Mouse (Mus musculus): ENCODE data around the gene Cyp2j9. TPM values are rescaled to one million over a fixed set of nuclear protein-coding genes. Genes with fewer than 3 reads are reported as not detected.
A peak's percentile ranks its signal among the peaks of the same experiment; 100 is the strongest.

The Cyp2j9 gene
- polyA plus RNA-seq, 1 experiment from 2014 or later: 1.8 TPM

GRCm38 (mm10) chr4:96565808-96566207, 25.6 kb downstream of the Cyp2j9 start:
- Histone ChIP-seq H3K4me2 (ENCODE audit: low read depth, low read length, severe bottlenecking) (no peak overlapping the region), H3K9ac (ENCODE audit: low read length) (no peak overlapping the region), H3K9me3 (ENCODE audit: control insufficient read depth, low read length) (no peaks in the 10 kb centered on the region), H3K36me3 (ENCODE audit: control insufficient read depth, insufficient read depth, low read length) (no peaks in the 10 kb centered on the region), H3K27me3 (ENCODE audit: control insufficient read depth, insufficient read depth, low read length) (no peaks in the 10 kb centered on the region), H3K27ac (ENCODE audit: low read depth, low read length) (no peak overlapping the region), H3K4me3 (ENCODE audit: low read depth, low read length) (no peak overlapping the region), H3K4me1 (replicated peaks; ENCODE audit: control insufficient read depth, insufficient read depth, low read length) (no peaks in the 10 kb centered on the region)
- ATAC-seq (replicated peaks; ENCODE audit: low FRiP score) (no peak), DNase-seq (ENCODE audit: low spot score) (no peak)

DNA sequence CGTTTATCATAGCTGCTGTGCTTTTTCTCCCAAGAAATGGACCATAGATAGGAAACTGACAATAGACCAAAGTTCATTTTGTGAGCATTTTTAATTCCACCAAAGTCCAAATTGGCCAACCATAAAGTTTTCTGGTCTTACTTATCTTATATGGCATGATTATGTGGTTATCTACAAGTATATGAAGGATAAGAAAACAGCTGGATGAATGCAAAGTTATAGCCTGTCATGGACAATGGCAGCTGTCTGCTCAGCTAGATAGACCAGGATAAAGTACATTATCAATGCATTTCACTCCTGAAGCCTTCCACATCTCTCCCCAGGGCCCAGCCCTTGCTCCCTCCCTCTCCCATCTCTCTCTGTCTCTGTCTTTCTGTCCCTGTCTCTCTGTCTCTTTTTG, 30.9 kb downstream of the Cyp2j9 start:
- Histone ChIP-seq H3K4me1 (replicated peaks; ENCODE audit: control insufficient read depth, insufficient read depth, low read length) (no peaks in the 10 kb centered on the region), H3K9ac (ENCODE audit: low read length) (no peak overlapping the region), H3K27me3 (ENCODE audit: control insufficient read depth, insufficient read depth, low read length) (no peaks in the 10 kb centered on the region), H3K4me2 (ENCODE audit: low read depth, low read length, severe bottlenecking) (no peak overlapping the region), H3K4me3 (ENCODE audit: low read depth, low read length) (no peak overlapping the region), H3K27ac (ENCODE audit: low read depth, low read length) (no peak overlapping the region), H3K36me3 (ENCODE audit: control insufficient read depth, insufficient read depth, low read length) (no peaks in the 10 kb centered on the region), H3K9me3 (ENCODE audit: control insufficient read depth, low read length) (no peaks in the 10 kb centered on the region)
- WGBS: 86% methylated on average over 1 of the region's 1 CpGs
- ATAC-seq (replicated peaks; ENCODE audit: low FRiP score): no peak
- no peak for DNase-seq (ENCODE audit: low spot score)

DNA sequence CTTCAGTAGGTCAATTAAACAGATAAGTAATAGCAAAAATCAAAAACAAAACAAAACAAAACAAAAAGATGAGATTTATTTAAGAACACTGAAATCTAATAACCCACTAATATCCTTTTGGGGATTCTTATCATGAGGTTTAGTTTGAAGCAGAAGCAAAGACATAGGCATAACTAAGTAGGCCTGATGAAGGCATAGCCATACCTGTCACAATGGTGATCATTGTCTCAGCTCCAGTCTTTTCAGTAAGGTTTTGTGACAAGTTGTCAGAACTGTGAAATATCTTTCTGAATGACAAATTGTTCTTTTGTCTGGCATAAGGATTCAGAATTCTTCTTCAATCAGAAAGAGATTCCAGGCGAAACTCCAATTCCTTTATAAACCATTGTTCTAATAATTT, 31.6 kb downstream of the Cyp2j9 start:
- Histone ChIP-seq H3K9me3 (ENCODE audit: control insufficient read depth, low read length) (no peaks in the 10 kb centered on the region), H3K4me1 (replicated peaks; ENCODE audit: control insufficient read depth, insufficient read depth, low read length) (no peaks in the 10 kb centered on the region), H3K4me2 (ENCODE audit: low read depth, low read length, severe bottlenecking) (no peak overlapping the region), H3K4me3 (ENCODE audit: low read depth, low read length) (no peak overlapping the region), H3K9ac (ENCODE audit: low read length) (no peak overlapping the region), H3K36me3 (ENCODE audit: control insufficient read depth, insufficient read depth, low read length) (no peaks in the 10 kb centered on the region), H3K27me3 (ENCODE audit: control insufficient read depth, insufficient read depth, low read length) (no peaks in the 10 kb centered on the region), H3K27ac (ENCODE audit: low read depth, low read length) (no peak overlapping the region)
- 71% methylated on average over 1 of the region's 1 CpGs for WGBS
- ATAC-seq (replicated peaks; ENCODE audit: low FRiP score): no peak
- DNase-seq (ENCODE audit: low spot score): no peak

GRCm38 (mm10) chr4:96553133-96553819, 38.1 kb downstream of the Cyp2j9 start, which contains the start of gene Cyp2j6:
Gene Cyp2j6 (minus strand): TSS chr4:96553661.
- H3K4me3 ChIP-seq (ENCODE audit: low read depth, low read length): peak within 1 kb of the TSS; percentile 41
- no peaks in the 10 kb centered on the region for H3K27me3 ChIP-seq (ENCODE audit: control insufficient read depth, insufficient read depth, low read length)
- no peaks in the 10 kb centered on the region for H3K9me3 ChIP-seq (ENCODE audit: control insufficient read depth, low read length)
- DNase-seq (ENCODE audit: low spot score): peak; percentile 64
- no peaks in the 10 kb centered on the region for H3K36me3 ChIP-seq (ENCODE audit: control insufficient read depth, insufficient read depth, low read length)
- WGBS: 4% methylated on average over 16 of the region's 16 CpGs
- H3K4me2 ChIP-seq (ENCODE audit: low read depth, low read length, severe bottlenecking): peak within 1 kb of the TSS; percentile 59
- no peaks in the 10 kb centered on the region; the same call in 1 of the 2 replicates for H3K4me1 ChIP-seq (replicated peaks; ENCODE audit: control insufficient read depth, insufficient read depth, low read length)
- H3K9ac ChIP-seq (ENCODE audit: low read length): peak within 1 kb of the TSS; percentile 79
- peak; percentile 89 for ATAC-seq (replicated peaks; ENCODE audit: low FRiP score)
- H3K27ac ChIP-seq (ENCODE audit: low read depth, low read length): no peak within 1 kb of the TSS

GRCm38 (mm10) chr4:96551619-96552018, 39.8 kb downstream of the Cyp2j9 start:
- ATAC-seq (replicated peaks; ENCODE audit: low FRiP score) (no peak), DNase-seq (ENCODE audit: low spot score) (no peak)
- Histone ChIP-seq H3K9me3 (ENCODE audit: control insufficient read depth, low read length) (no peaks in the 10 kb centered on the region), H3K4me2 (ENCODE audit: low read depth, low read length, severe bottlenecking) (no peak overlapping the region), H3K4me3 (ENCODE audit: low read depth, low read length) (no peak overlapping the region), H3K4me1 (replicated peaks; ENCODE audit: control insufficient read depth, insufficient read depth, low read length) (no peaks in the 10 kb centered on the region; the same call in 1 of the 2 replicates), H3K9ac (ENCODE audit: low read length) (no peak overlapping the region), H3K27ac (ENCODE audit: low read depth, low read length) (no peak overlapping the region), H3K27me3 (ENCODE audit: control insufficient read depth, insufficient read depth, low read length) (no peaks in the 10 kb centered on the region), H3K36me3 (ENCODE audit: control insufficient read depth, insufficient read depth, low read length) (no peaks in the 10 kb centered on the region)
- WGBS: 92% methylated on average over 3 of the region's 3 CpGs

DNA sequence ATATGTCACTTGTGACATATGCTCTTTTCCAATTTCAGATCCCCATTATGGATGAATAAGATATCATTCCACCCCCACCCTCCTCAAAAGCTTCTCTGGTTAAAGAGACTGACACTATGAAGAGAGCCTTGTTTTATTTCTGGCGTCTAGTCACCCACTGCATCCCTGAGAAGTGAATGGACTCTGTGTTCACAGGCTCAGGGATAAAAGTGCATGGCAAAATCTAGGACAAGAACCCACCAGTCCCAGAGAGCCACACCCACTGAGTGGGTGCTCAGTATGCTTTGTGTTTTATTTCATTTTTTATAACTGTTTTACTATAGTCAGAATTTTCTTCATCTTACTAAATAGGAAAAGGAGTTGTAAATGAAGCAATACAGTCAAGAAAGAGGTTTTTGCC, 45.4 kb downstream of the Cyp2j9 start:
- no peak for ATAC-seq (replicated peaks; ENCODE audit: low FRiP score)
- H3K9ac ChIP-seq (ENCODE audit: low read length): no peak overlapping the region
- H3K4me2 ChIP-seq (ENCODE audit: low read depth, low read length, severe bottlenecking): no peak overlapping the region
- H3K9me3 ChIP-seq (ENCODE audit: control insufficient read depth, low read length): no peaks in the 10 kb centered on the region
- 56% methylated on average over 1 of the region's 1 CpGs for WGBS
- DNase-seq (ENCODE audit: low spot score): no peak
- no peak overlapping the region for H3K27ac ChIP-seq (ENCODE audit: low read depth, low read length)
- H3K36me3 ChIP-seq (ENCODE audit: control insufficient read depth, insufficient read depth, low read length): no peaks in the 10 kb centered on the region
- no peak overlapping the region for H3K4me3 ChIP-seq (ENCODE audit: low read depth, low read length)
- H3K4me1 ChIP-seq (replicated peaks; ENCODE audit: control insufficient read depth, insufficient read depth, low read length): no peaks in the 10 kb centered on the region
- no peaks in the 10 kb centered on the region for H3K27me3 ChIP-seq (ENCODE audit: control insufficient read depth, insufficient read depth, low read length)

- Histone ChIP-seq H3K4me3 (ENCODE audit: low read depth, low read length) (no peak overlapping the region), H3K27ac (ENCODE audit: low read depth, low read length) (no peak overlapping the region), H3K27me3 (ENCODE audit: control insufficient read depth, insufficient read depth, low read length) (no peaks in the 10 kb centered on the region), H3K4me2 (ENCODE audit: low read depth, low read length, severe bottlenecking) (no peak overlapping the region), H3K9ac (ENCODE audit: low read length) (no peak overlapping the region), H3K9me3 (ENCODE audit: control insufficient read depth, low read length) (no peaks in the 10 kb centered on the region), H3K4me1 (replicated peaks; ENCODE audit: control insufficient read depth, insufficient read depth, low read length) (no peaks in the 10 kb centered on the region), H3K36me3 (ENCODE audit: control insufficient read depth, insufficient read depth, low read length) (no peaks in the 10 kb centered on the region)
- ATAC-seq (replicated peaks; ENCODE audit: low FRiP score) (no peak), DNase-seq (ENCODE audit: low spot score) (no peak)
- WGBS: 21% methylated on average over 1 of the region's 1 CpGs
Measured at GRCm38 (mm10) chr4:96525772-96526171, 65.6 kb downstream of the Cyp2j9 start.

GRCm38 (mm10) chr4:96522256-96522655, 69.1 kb downstream of the Cyp2j9 start:
- Histone ChIP-seq H3K4me1 (replicated peaks; ENCODE audit: control insufficient read depth, insufficient read depth, low read length) (no peaks in the 10 kb centered on the region), H3K9ac (ENCODE audit: low read length) (no peak overlapping the region), H3K27ac (ENCODE audit: low read depth, low read length) (no peak overlapping the region), H3K27me3 (ENCODE audit: control insufficient read depth, insufficient read depth, low read length) (no peaks in the 10 kb centered on the region), H3K4me3 (ENCODE audit: low read depth, low read length) (no peak overlapping the region), H3K9me3 (ENCODE audit: control insufficient read depth, low read length) (no peaks in the 10 kb centered on the region), H3K4me2 (ENCODE audit: low read depth, low read length, severe bottlenecking) (no peak overlapping the region), H3K36me3 (ENCODE audit: control insufficient read depth, insufficient read depth, low read length) (no peaks in the 10 kb centered on the region)
- ATAC-seq (replicated peaks; ENCODE audit: low FRiP score): no peak
- 95% methylated on average over 2 of the region's 2 CpGs for WGBS
- DNase-seq (ENCODE audit: low spot score): no peak

Data from forebrain, embryonic 11.5 days (tissue).